Mouse (Mus musculus): ENCODE data around the gene Ccdc162.

- TF ChIP-seq CTCF (IDR thresholded peaks at IDR 0.05): no peak
- TF ChIP-seq EP300 (IDR thresholded peaks at IDR 0.05): no peak
Observed at GRCm38 (mm10) chr10:41730746-41731145, 14.3 kb upstream of the Ccdc162 start.

All from lung, postnatal 0 days (tissue).